In genomic region chr19:34195031-34195430, GRCm38 (mm10) we compare ENCODE assay signal across 21 mouse cellular contexts. TPM values are rescaled to one million over a fixed set of nuclear protein-coding genes. Genes with fewer than 3 reads are reported as not detected.
A peak's percentile ranks its signal among the peaks of the same experiment; 100 is the strongest.
DNase-seq lines count a peak whose midpoint lies in the region; ATAC-seq and TF ChIP-seq lines count a peak whose summit lies in the region.
"Had no signal": no experiment of that assay in that cellular context is flagged by ENCODE, and none has a peak within 500 bp of the region (broad histone marks: within the 10 kb centered on the region; RNA-seq: fewer than 3 reads in every experiment).

No protein-coding gene starts in this region.

- no peaks in the 10 kb centered on the region for H3K9me3 ChIP-seq in liver, postnatal 0 days (ENCODE audit: low read length)
- H3K9me3 ChIP-seq in liver, embryonic 11.5 days (ENCODE audit: control insufficient read depth, low read length): no peaks in the 10 kb centered on the region
- no peaks in the 10 kb centered on the region for H3K9me3 ChIP-seq in embryonic facial prominence, embryonic 10.5 days
- H3K9me3 ChIP-seq: embryonic facial prominence, embryonic 12.5 days; liver, embryonic 15.5 days; midbrain, embryonic 10.5 days had no signal

- TF ChIP-seq CTCF in liver, postnatal 0 days (IDR thresholded peaks at IDR 0.05; ENCODE audit: low read depth): no peak

- H3K9ac ChIP-seq in liver, postnatal 0 days (replicated peaks): no peak overlapping the region
- H3K9ac ChIP-seq in liver, embryonic 11.5 days (ENCODE audit: low read depth, low read length): no peak overlapping the region
- H3K9ac ChIP-seq: embryonic facial prominence, embryonic 12.5 days; hindbrain, embryonic 14.5 days; liver, embryonic 15.5 days had no signal

- DNase-seq in liver, postnatal 0 days: no peak
- DNase-seq in liver, embryonic 11.5 days (ENCODE audit: low spot score): no peak
- peak; percentile 13 for DNase-seq in embryonic facial prominence, embryonic 10.5 days (ENCODE audit: low spot score)
- peak; percentile 29 for DNase-seq in induced T-regulatory cell, adult 2 months (ENCODE audit: low read depth)
- no peak for DNase-seq in kidney, postnatal 25 days
- no peak for DNase-seq in right cerebral cortex, postnatal 10 days (ENCODE audit: low spot score in 2 of 2)
- no peak for DNase-seq in thymus, postnatal 0 days (ENCODE audit: low spot score)
- DNase-seq: cerebellum, postnatal 14 days; heart, postnatal 14 days; kidney, adult 18-20 months; kidney, postnatal 36 days; lung, postnatal 14 days; thymus, postnatal 36 days had no signal

- WGBS in liver, postnatal 0 days (ENCODE audit: insufficient replicate concordance): 52% methylated on average over 2 of the region's 2 CpGs
- 62% methylated on average over 2 of the region's 2 CpGs for WGBS in liver, embryonic 11.5 days
- WGBS in embryonic facial prominence, embryonic 10.5 days: 38% methylated on average over 2 of the region's 2 CpGs

- no peak for ATAC-seq in liver, postnatal 0 days
- ATAC-seq in liver, embryonic 11.5 days (replicated peaks; ENCODE audit: low FRiP score): no peak
- ATAC-seq: CD4-positive, CD25-positive, alpha-beta regulatory T cell, adult 4 months had no signal

- H3K36me3 ChIP-seq in liver, postnatal 0 days (replicated peaks; ENCODE audit: insufficient read depth, low read length): no peaks in the 10 kb centered on the region
- H3K36me3 ChIP-seq in liver, embryonic 11.5 days (ENCODE audit: control insufficient read depth, insufficient read depth, low read length): no peaks in the 10 kb centered on the region
- H3K36me3 ChIP-seq in embryonic facial prominence, embryonic 10.5 days (replicated peaks): no peaks in the 10 kb centered on the region
- H3K36me3 ChIP-seq: embryonic facial prominence, embryonic 12.5 days; liver, embryonic 15.5 days; midbrain, embryonic 10.5 days had no signal

- H3K4me1 ChIP-seq in liver, postnatal 0 days (ENCODE audit: insufficient read depth): peaks cover 38% of the 10 kb centered on the region
- 0 out of 2 replicates have a peak, but pooled peaks cover 5% of the 10 kb centered on the region for H3K4me1 ChIP-seq in liver, embryonic 11.5 days (replicated peaks; ENCODE audit: control insufficient read depth, insufficient read depth, low read length)
- peaks cover 49% of the 10 kb centered on the region for H3K4me1 ChIP-seq in embryonic facial prominence, embryonic 10.5 days

- no peaks in the 10 kb centered on the region for H3K27me3 ChIP-seq in liver, postnatal 0 days (ENCODE audit: insufficient read depth, low read length)
- H3K27me3 ChIP-seq in liver, embryonic 11.5 days (replicated peaks; ENCODE audit: control insufficient read depth, insufficient read depth, low read length): no peaks in the 10 kb centered on the region
- peaks cover 20% of the 10 kb centered on the region for H3K27me3 ChIP-seq in embryonic facial prominence, embryonic 10.5 days (replicated peaks; ENCODE audit: low read depth, poor library complexity, severe bottlenecking)

- H3K4me2 ChIP-seq in liver, postnatal 0 days (ENCODE audit: low read depth, low read length): peak overlapping the region; percentile 19; the same call in 1 of the 2 replicates
- H3K4me2 ChIP-seq in liver, embryonic 11.5 days: no peak overlapping the region
- H3K4me2 ChIP-seq: heart, embryonic 11.5 days; hindbrain, embryonic 14.5 days had no signal

- H3K27ac ChIP-seq in liver, postnatal 0 days (ENCODE audit: low read depth): no peak overlapping the region
- H3K27ac ChIP-seq in liver, embryonic 11.5 days (ENCODE audit: low read depth, low read length): no peak overlapping the region
- H3K27ac ChIP-seq in embryonic facial prominence, embryonic 10.5 days (replicated peaks): no peak overlapping the region
- H3K27ac ChIP-seq: embryonic facial prominence, embryonic 12.5 days; hindbrain, embryonic 14.5 days; liver, embryonic 15.5 days; midbrain, embryonic 10.5 days had no signal

- TF ChIP-seq EP300 in liver, postnatal 0 days (IDR thresholded peaks at IDR 0.05; ENCODE audit: low read depth): no peak

- H3K4me3 ChIP-seq in liver, postnatal 0 days (ENCODE audit: low read depth, low read length): no peak overlapping the region
- H3K4me3 ChIP-seq in liver, embryonic 11.5 days (ENCODE audit: low read depth, low read length): no peak overlapping the region
- no peak overlapping the region for H3K4me3 ChIP-seq in embryonic facial prominence, embryonic 10.5 days
- H3K4me3 ChIP-seq: embryonic facial prominence, embryonic 12.5 days; liver, embryonic 15.5 days; midbrain, embryonic 10.5 days had no signal

RNA-seq across cellular contexts. Expression of gene Stambpl1, which starts 3.0 kb away (rescaled TPM):
- polyA plus RNA-seq in liver, postnatal 0 days (2015; fragmentation: Nextera tagmentation; extraction: Ambion mirVana): 9.2 and 10.3 TPM in 2 replicates
- 4.9 and 5.7 TPM in 2 replicates for polyA plus RNA-seq in liver, embryonic 11.5 days (2014; fragmentation: Nextera tagmentation; extraction: Ambion mirVana)
- 7.7 and 7.9 TPM in 2 replicates for polyA plus RNA-seq in embryonic facial prominence, embryonic 10.5 days (2016; fragmentation: Nextera tagmentation; extraction: Ambion mirVana)
- polyA plus RNA-seq in thymus, postnatal 0 days (2015; fragmentation: Nextera tagmentation; extraction: Ambion mirVana): 48.2 and 54.7 TPM in 2 replicates

RNA-seq across cellular contexts. Expression of gene Ankrd22, which starts 29.2 kb away (rescaled TPM):
- 0.67 and 0.80 TPM in 2 replicates for polyA plus RNA-seq in liver, postnatal 0 days (2015; fragmentation: Nextera tagmentation; extraction: Ambion mirVana)
- polyA plus RNA-seq in liver, embryonic 11.5 days (2014; fragmentation: Nextera tagmentation; extraction: Ambion mirVana): not detected in 2 replicates
- 0.34 TPM in 1 of 2 replicates, not detected in the other for polyA plus RNA-seq in embryonic facial prominence, embryonic 10.5 days (2016; fragmentation: Nextera tagmentation; extraction: Ambion mirVana)
- polyA plus RNA-seq in thymus, postnatal 0 days (2015; fragmentation: Nextera tagmentation; extraction: Ambion mirVana): 4.0 and 4.7 TPM in 2 replicates
- polyA plus RNA-seq: CD4-positive, CD25-positive, alpha-beta regulatory T cell, adult 4 months; forebrain, embryonic 11.5 days; heart, embryonic 11.5 days; hindbrain, embryonic 14.5 days; neural tube, embryonic 14.5 days had no signal

Comparison
In these comparisons a context has a peak if more than half of its experiments do, and no peak if none do; other contexts are left out.
1. DNase-seq: peak in embryonic facial prominence, embryonic 10.5 days (single experiment) and induced T-regulatory cell, adult 2 months (single experiment); none in liver, postnatal 0 days (single experiment), liver, embryonic 11.5 days (single experiment), kidney, postnatal 25 days (0 of 2), right cerebral cortex, postnatal 10 days (0 of 2) and thymus, postnatal 0 days (single experiment).